Mouse (Mus musculus): ENCODE results near the gene Arl8a.
"Not testable (repeated sequence)": the region's sequence is repeated elsewhere in the genome, so short reads cannot be mapped to it uniquely, and the experiment has no call there.

DNA sequence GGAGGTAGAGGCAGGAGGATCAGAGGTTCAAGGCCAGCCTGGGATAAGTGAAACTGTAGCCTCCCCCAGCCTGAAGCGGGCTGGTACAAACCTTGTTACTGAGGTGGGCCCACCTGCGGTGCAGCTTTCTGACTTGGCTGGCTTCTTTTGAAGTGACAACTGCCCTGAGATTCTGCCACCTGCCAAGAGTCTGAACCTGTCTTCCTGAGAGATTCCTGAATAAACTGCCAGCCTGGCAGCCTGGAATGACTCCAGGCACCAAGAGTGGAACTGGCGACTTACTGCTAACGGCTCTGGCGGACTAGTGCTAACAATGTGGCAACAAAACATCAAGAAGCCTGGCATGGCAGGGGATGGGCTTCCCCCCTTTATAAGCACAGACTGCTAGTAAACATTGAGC lies 47.7 kb downstream of the Arl8a start:
- TF ChIP-seq CTCF (conservative IDR thresholded peaks at IDR 0.05; ENCODE audit: low read length); POU5F1 (IDR thresholded peaks at IDR 0.05; ENCODE audit: borderline replicate concordance, low read length): not testable (repeated sequence)

Measured in E14TG2a.4 (cell line).